In genomic region chr6:116411716-116412115, GRCm38 (mm10) we compare ENCODE assay signal across 22 mouse cellular contexts. TPM values are rescaled to one million over a fixed set of nuclear protein-coding genes. Genes with fewer than 3 reads are reported as not detected.
DNase-seq lines count a peak whose midpoint lies in the region; ATAC-seq and TF ChIP-seq lines count a peak whose summit lies in the region.
"Had no signal": no experiment of that assay in that cellular context is flagged by ENCODE, and none has a peak within 500 bp of the region (broad histone marks: within the 10 kb centered on the region; RNA-seq: fewer than 3 reads in every experiment).

No protein-coding gene starts in this region.

- H3K4me3 ChIP-seq in heart, embryonic 11.5 days (ENCODE audit: low read depth, low read length) = no peak overlapping the region
- no peak overlapping the region for H3K4me3 ChIP-seq in heart, embryonic 10.5 days
- H3K4me3 ChIP-seq in testis, adult 2 months (ENCODE audit: control insufficient read depth, low read depth, low read length) = peak overlapping the region; percentile 42
- no peak overlapping the region for H3K4me3 ChIP-seq in limb, embryonic 10.5 days

- H3K4me2 ChIP-seq in heart, embryonic 11.5 days = no peak overlapping the region

- H3K4me1 ChIP-seq in heart, embryonic 11.5 days (ENCODE audit: control insufficient read depth, insufficient read depth, low read length) = peaks cover 3% of the 10 kb centered on the region; the same call in 1 of the 2 replicates
- H3K4me1 ChIP-seq in heart, embryonic 10.5 days = peaks cover 25% of the 10 kb centered on the region
- no peaks in the 10 kb centered on the region for H3K4me1 ChIP-seq in testis, adult 2 months (ENCODE audit: control insufficient read depth, insufficient read depth, low read length)
- no peaks in the 10 kb centered on the region for H3K4me1 ChIP-seq in limb, embryonic 10.5 days

- H3K9ac ChIP-seq in heart, embryonic 11.5 days (ENCODE audit: low read depth, low read length) = no peak overlapping the region

- TF ChIP-seq CTCF in testis, adult 2 months (IDR thresholded peaks at IDR 0.05; ENCODE audit: control insufficient read depth, insufficient read depth, insufficient replicate concordance, low read depth, low read length) = no peak

- H3K27ac ChIP-seq in heart, embryonic 11.5 days (ENCODE audit: low read depth, low read length) = no peak overlapping the region
- no peak overlapping the region for H3K27ac ChIP-seq in heart, embryonic 10.5 days
- no peak overlapping the region for H3K27ac ChIP-seq in testis, adult 2 months (ENCODE audit: control insufficient read depth, insufficient read depth, low read depth, low read length)
- no peak overlapping the region for H3K27ac ChIP-seq in limb, embryonic 10.5 days

- H3K36me3 ChIP-seq in heart, embryonic 11.5 days (ENCODE audit: control insufficient read depth, insufficient read depth, low read length) = no peaks in the 10 kb centered on the region
- peaks cover 26% of the 10 kb centered on the region; the same call in 1 of the 2 replicates for H3K36me3 ChIP-seq in heart, embryonic 10.5 days
- H3K36me3 ChIP-seq in testis, adult 2 months (ENCODE audit: control insufficient read depth, insufficient read depth, low read length) = no peaks in the 10 kb centered on the region
- H3K36me3 ChIP-seq in limb, embryonic 10.5 days = peaks cover 19% of the 10 kb centered on the region

- no peaks in the 10 kb centered on the region for H3K9me3 ChIP-seq in heart, embryonic 11.5 days (replicated peaks; ENCODE audit: control insufficient read depth, low read length)
- H3K9me3 ChIP-seq in heart, embryonic 10.5 days = no peaks in the 10 kb centered on the region
- no peaks in the 10 kb centered on the region for H3K9me3 ChIP-seq in limb, embryonic 10.5 days (replicated peaks)
- H3K9me3 ChIP-seq: G1E had no signal

- intact Hi-C loops in heart, postnatal 10 days (cut with DNase I) = no loop called here

- peak; percentile 73 for DNase-seq in heart, adult 11 months
- DNase-seq in heart, embryonic 10.5 days (ENCODE audit: low spot score) = peak; percentile 9
- no peak for DNase-seq in heart, postnatal 10 days
- DNase-seq in testis, postnatal 10 days (ENCODE audit: low spot score) = no peak
- peak; percentile 19 for DNase-seq in limb, embryonic 10.5 days (ENCODE audit: low spot score)
- no peak for DNase-seq in gastrocnemius, postnatal 25 days
- DNase-seq: adrenal gland, adult 2 months; adrenal gland, adult 8-10 months; adrenal gland, postnatal 10 days; adrenal gland, postnatal 14 days; adrenal gland, postnatal 25 days; adrenal gland, postnatal 36 days; B cell, adult 2 months; cerebellum, adult 11 months; cerebellum, adult 11-12 months had no signal

- H3K27me3 ChIP-seq in heart, embryonic 11.5 days (ENCODE audit: control insufficient read depth, insufficient read depth, low read length) = no peaks in the 10 kb centered on the region
- H3K27me3 ChIP-seq in heart, embryonic 10.5 days (ENCODE audit: insufficient read depth, poor library complexity, severe bottlenecking) = 0 out of 2 replicates have a peak, but pooled peaks cover 11% of the 10 kb centered on the region
- no peaks in the 10 kb centered on the region for H3K27me3 ChIP-seq in testis, adult 2 months (ENCODE audit: control insufficient read depth, insufficient read depth, low read length)
- no peaks in the 10 kb centered on the region for H3K27me3 ChIP-seq in limb, embryonic 10.5 days (ENCODE audit: low read depth, poor library complexity, severe bottlenecking)
- H3K27me3 ChIP-seq: CH12.LX, Patski had no signal

- 68% methylated on average over 3 of the region's 3 CpGs for WGBS in heart, embryonic 11.5 days (ENCODE audit: insufficient replicate concordance)
- WGBS in heart, embryonic 10.5 days = 75% methylated on average over 3 of the region's 3 CpGs
- WGBS in limb, embryonic 10.5 days = 72% methylated on average over 3 of the region's 3 CpGs

- no peak for TF ChIP-seq POLR2A in testis, adult 2 months (IDR thresholded peaks at IDR 0.05; ENCODE audit: control insufficient read depth, low read depth, low read length)

- ATAC-seq in heart, embryonic 11.5 days (replicated peaks; ENCODE audit: insufficient number of reproducible peaks, low FRiP score, low TSS enrichment) = no peak
- ATAC-seq: activated CD4-positive, CD25-positive, alpha-beta regulatory T cell, adult 4 months; CD4-positive, CD25-positive, alpha-beta regulatory T cell, adult 4 months; Patski had no signal

RNA-seq across cellular contexts. Expression of gene Alox5, which starts 49.3 kb away (rescaled TPM):
- polyA plus RNA-seq in heart, embryonic 11.5 days (2014; fragmentation: Nextera tagmentation; extraction: Ambion mirVana) = 2.7 and 4.3 TPM in 2 replicates
- 5.5 and 7.1 TPM in 2 replicates for polyA plus RNA-seq in heart, embryonic 10.5 days (2016; fragmentation: Nextera tagmentation; extraction: Ambion mirVana)
- 1 to 10 TPM; 4.3 to 4.6 TPM for total RNA-seq in heart, postnatal 10 days (2021)
- polyA plus RNA-seq in testis, adult 2 months (2012; rRNA removed) = 2.2 and 3.5 TPM in 2 replicates
- 0.84 and 0.86 TPM in 2 replicates for polyA plus RNA-seq in limb, embryonic 10.5 days (2016; fragmentation: Nextera tagmentation; extraction: Ambion mirVana)
- total RNA-seq in gastrocnemius, postnatal 25 days (2021) = 1 to 10 TPM; 1.1 to 1.3 TPM
- total RNA-seq: CH12.LX had no signal
- polyA plus RNA-seq: activated CD4-positive, CD25-positive, alpha-beta regulatory T cell, adult 4 months; CD4-positive, CD25-positive, alpha-beta regulatory T cell, adult 4 months; Patski had no signal

Comparison
In these comparisons a context has a peak if more than half of its experiments do, and no peak if none do; other contexts are left out.
1. DNase-seq: peak in heart, adult 11 months (single experiment), heart, embryonic 10.5 days (single experiment) and limb, embryonic 10.5 days (single experiment); none in heart, postnatal 10 days (0 of 2), testis, postnatal 10 days (single experiment) and gastrocnemius, postnatal 25 days (single experiment).